Mouse (Mus musculus) heart, embryonic 16.5 days (tissue): ENCODE measurements at regions not wholly inside any gene's neighbourhood (a gene's known extent, or its start where the extent isn't known, plus 50 kb on each side); places are given as distances from the start of the nearest gene placed in this dataset.

Source experiments
- ATAC-seq: fragments of 200-750 bp; cut with Nextera tagmentation; replicated peaks from 2 replicates; pipeline ENCODE4 v1.8.0; 2017; ENCODE audit warnings: moderate number of reproducible peaks; ENCODE audit not compliant: insufficient read depth, low FRiP score; ENCODE audit errors: extremely low read depth
- H3K27ac ChIP-seq: fragments of 300-500 bp; sonication (generic); 2 replicates; pipeline ENCODE4 v1.5.1; 2014; ENCODE audit warnings: mild to moderate bottlenecking, low read length, control low read depth, moderate library complexity
- H3K27me3 ChIP-seq: fragments of 300-500 bp; sonication (generic); 2 replicates; pipeline ENCODE4 v1.6.1; 2014; ENCODE audit warnings: low read length, mixed read lengths; ENCODE audit not compliant: control insufficient read depth, insufficient read depth
- H3K36me3 ChIP-seq: fragments of 300-500 bp; sonication (generic); 2 replicates; pipeline ENCODE4 v1.6.1; 2014; ENCODE audit not compliant: control insufficient read depth, insufficient read depth
- H3K4me1 ChIP-seq: fragments of 300-500 bp; sonication (generic); 2 replicates; pipeline ENCODE4 v1.6.1; 2014; ENCODE audit warnings: low read length, mixed read lengths; ENCODE audit not compliant: control insufficient read depth, insufficient read depth
- H3K4me2 ChIP-seq: fragments of 300-500 bp; sonication (generic); 2 replicates; pipeline ENCODE4 v1.6.1; 2014; ENCODE audit warnings: low read depth, mild to moderate bottlenecking, control low read depth, low read length
- H3K4me3 ChIP-seq: fragments of 300-500 bp; sonication (generic); 2 replicates; pipeline ENCODE4 v1.5.1; 2014; ENCODE audit warnings: mild to moderate bottlenecking, control low read depth, low read length
- H3K9ac ChIP-seq: fragments of 300-500 bp; sonication (generic); 2 replicates; pipeline ENCODE4 v1.6.1; 2014; ENCODE audit warnings: low read length, control low read depth
- H3K9me3 ChIP-seq: fragments of 300-500 bp; sonication (generic); replicated peaks from 2 replicates; pipeline ENCODE4 v1.6.1; 2016; ENCODE audit warnings: low read length; ENCODE audit not compliant: control insufficient read depth
- WGBS: fragments of 180-500 bp; shearing (Covaris S2); extraction: QIAGEN DNeasy Blood & Tissue Kit; methylation state at CpG from one replicate; pipeline ENCODE4 v1.1.7; 2014; 5-methylcytosine and 5-hydroxymethylcytosine counted together

DNA sequence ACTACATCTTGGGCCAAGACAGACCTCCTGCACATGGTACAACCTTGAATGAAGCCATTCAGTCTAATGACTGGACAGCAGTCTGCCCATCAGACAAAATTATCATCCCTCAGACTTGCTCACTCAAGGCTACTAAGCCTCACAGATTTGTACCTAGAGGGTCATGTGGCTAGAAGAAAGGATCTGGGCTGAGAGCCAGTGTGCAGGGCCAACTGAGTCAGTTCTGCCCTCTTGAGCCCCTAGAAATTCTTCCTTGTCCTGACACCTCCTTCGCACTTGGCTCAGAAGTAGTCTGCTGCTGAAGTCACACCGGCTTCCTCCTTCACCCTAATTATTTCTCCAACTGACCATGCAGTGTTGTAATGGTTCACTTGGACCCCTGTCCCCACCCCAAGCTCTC lies 207.5 kb downstream of the Qk start:
- WGBS = 84% methylated on average over 2 of the region's 2 CpGs
- no peaks in the 10 kb centered on the region for H3K36me3 ChIP-seq
- no peak overlapping the region for H3K4me2 ChIP-seq
- H3K27me3 ChIP-seq = no peaks in the 10 kb centered on the region
- ATAC-seq = no peak
- H3K4me1 ChIP-seq = no peaks in the 10 kb centered on the region
- H3K9ac ChIP-seq = no peak overlapping the region
- H3K9me3 ChIP-seq = no peaks in the 10 kb centered on the region
- H3K27ac ChIP-seq = no peak overlapping the region
- H3K4me3 ChIP-seq = no peak overlapping the region

DNA sequence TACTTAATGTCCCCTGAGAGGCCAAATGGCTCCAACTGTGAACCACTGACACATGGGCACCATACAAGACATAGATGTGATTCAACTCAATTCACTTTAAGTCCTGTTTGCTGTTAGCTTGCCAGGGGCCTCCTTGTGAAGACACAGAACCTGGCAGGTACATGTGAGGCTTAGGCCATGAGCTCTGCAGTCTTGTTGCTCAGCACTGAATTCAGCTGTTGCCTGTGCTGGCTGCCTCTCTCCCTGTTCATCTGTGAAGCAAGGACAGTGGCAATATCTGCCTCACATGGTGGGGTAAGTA lies 209.3 kb downstream of the Qk start:
- H3K36me3 ChIP-seq = no peaks in the 10 kb centered on the region
- H3K27ac ChIP-seq = no peak overlapping the region
- no peaks in the 10 kb centered on the region for H3K9me3 ChIP-seq
- no peaks in the 10 kb centered on the region for H3K27me3 ChIP-seq
- no peak for ATAC-seq
- H3K4me3 ChIP-seq = no peak overlapping the region
- no peaks in the 10 kb centered on the region for H3K4me1 ChIP-seq
- H3K9ac ChIP-seq = no peak overlapping the region
- H3K4me2 ChIP-seq = no peak overlapping the region

DNA sequence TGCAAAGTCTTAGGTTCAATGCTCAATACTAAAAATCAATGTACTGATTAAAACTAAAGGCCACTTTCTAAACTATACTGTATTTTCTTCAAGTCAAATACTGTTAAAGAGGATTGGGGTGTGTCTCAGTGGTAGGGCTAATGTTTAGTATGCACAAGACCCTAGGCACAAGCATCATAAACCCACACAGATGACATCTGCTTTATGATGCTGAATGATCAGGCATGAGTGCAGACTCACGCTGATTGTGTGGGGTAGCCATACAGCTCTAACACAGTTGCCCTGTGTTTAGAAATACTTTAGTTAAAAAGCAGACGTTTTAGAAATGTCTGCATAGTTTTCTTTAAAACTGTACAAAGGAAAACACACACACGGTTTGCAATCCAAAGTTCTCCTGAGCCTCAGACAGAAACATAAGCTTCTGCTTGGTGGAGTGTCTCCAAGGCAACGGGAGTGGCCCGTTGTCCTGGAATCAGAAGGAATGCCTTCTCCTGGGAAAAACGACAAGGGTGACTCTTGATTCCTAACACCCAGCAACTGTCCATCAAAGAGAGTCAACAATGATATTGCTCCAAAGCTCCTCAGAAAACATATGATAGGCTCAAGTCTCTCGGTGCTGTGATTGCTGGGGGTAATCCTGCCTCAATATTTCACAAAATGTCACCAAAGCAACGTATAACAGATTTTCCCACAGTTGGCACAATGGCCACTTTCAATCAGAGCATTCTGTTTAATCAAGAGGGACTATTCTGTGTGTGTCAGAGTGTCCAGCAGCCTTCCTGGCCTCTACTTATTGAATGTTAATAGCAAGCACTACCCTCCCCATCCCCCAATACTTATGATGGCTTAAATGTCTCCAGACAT lies 209.9 kb downstream of the Qk start:
- Histone ChIP-seq H3K36me3 (no peaks in the 10 kb centered on the region), H3K9me3 (no peaks in the 10 kb centered on the region), H3K27me3 (no peaks in the 10 kb centered on the region), H3K4me3 (no peak overlapping the region), H3K4me1 (no peaks in the 10 kb centered on the region), H3K27ac (no peak overlapping the region), H3K9ac (no peak overlapping the region), H3K4me2 (no peak overlapping the region)
- 48% methylated on average over 8 of the region's 8 CpGs for WGBS
- no peak for ATAC-seq

DNA sequence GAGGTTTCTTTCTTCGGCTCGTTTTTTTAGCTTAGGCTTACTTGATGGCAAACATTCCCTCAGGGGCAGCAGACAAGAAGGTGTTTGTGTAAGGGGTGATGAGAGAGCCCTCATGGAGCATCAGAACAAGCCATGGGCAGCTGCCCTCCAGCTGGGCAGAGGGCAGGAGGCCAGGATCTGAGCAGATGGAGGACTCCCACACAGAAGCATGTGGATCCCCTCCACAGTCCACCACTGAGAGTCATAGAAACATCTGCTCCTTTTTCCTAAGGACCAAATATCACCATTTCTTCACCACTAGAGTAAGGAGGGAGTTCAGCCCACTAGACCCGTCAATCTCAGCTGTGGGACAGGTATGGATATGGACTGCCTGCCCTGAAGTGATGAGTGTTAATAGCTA lies 214.4 kb downstream of the Qk start:
- Histone ChIP-seq H3K4me3 (no peak overlapping the region), H3K9ac (no peak overlapping the region), H3K4me2 (no peak overlapping the region), H3K27me3 (no peaks in the 10 kb centered on the region), H3K9me3 (no peaks in the 10 kb centered on the region), H3K27ac (no peak overlapping the region), H3K4me1 (no peaks in the 10 kb centered on the region), H3K36me3 (no peaks in the 10 kb centered on the region)
- ATAC-seq = no peak
- 70% methylated on average over 3 of the region's 3 CpGs for WGBS

DNA sequence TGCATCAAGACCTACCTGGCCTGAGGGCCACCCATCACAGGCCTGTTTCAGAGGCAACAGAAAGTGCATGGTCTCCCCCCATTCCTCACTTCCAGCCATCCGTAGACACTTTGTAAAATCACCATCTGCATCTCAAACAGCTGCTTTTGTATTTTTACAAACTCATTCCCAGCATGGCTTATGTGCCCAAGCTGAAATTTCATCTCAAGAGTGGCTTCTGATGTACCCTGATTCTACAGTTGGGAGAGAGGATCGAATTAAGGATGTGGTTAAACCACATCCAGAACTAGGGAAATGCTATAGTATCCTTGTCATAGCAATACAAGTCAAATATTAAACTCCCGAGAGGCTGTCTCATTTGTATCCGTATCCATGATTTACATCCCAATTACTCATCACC lies 221.5 kb downstream of the Qk start:
- Histone ChIP-seq H3K27me3 (no peaks in the 10 kb centered on the region), H3K4me2 (no peak overlapping the region), H3K9me3 (no peaks in the 10 kb centered on the region), H3K4me3 (no peak overlapping the region), H3K36me3 (no peaks in the 10 kb centered on the region), H3K9ac (no peak overlapping the region), H3K27ac (no peak overlapping the region), H3K4me1 (peaks cover 4% of the 10 kb centered on the region)
- WGBS = 80% methylated on average over 4 of the region's 4 CpGs
- ATAC-seq = no peak

DNA sequence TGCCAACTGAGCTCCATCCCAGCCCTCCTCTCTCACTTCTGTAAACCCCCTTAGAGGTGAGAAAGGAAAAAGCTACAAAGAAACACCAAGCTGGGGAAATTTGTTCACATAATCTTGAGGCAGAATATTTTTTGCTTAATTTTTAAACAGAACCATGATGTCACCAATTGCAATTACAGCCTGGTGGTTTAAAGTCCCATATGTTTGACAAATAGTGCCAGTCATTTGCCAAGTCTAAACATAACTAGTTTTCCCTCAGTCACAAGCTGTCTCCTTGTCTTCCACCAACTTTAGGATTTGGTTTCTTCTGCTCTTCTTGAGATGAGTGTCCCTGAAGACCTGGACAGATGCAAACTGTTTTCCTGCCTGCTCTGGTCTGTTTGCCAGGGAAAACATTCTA lies 222.0 kb downstream of the Qk start:
- Histone ChIP-seq H3K36me3 (no peaks in the 10 kb centered on the region), H3K4me2 (no peak overlapping the region), H3K4me1 (peaks cover 7% of the 10 kb centered on the region), H3K9me3 (no peaks in the 10 kb centered on the region), H3K4me3 (no peak overlapping the region), H3K27me3 (no peaks in the 10 kb centered on the region), H3K9ac (no peak overlapping the region), H3K27ac (no peak overlapping the region)
- ATAC-seq = no peak

DNA sequence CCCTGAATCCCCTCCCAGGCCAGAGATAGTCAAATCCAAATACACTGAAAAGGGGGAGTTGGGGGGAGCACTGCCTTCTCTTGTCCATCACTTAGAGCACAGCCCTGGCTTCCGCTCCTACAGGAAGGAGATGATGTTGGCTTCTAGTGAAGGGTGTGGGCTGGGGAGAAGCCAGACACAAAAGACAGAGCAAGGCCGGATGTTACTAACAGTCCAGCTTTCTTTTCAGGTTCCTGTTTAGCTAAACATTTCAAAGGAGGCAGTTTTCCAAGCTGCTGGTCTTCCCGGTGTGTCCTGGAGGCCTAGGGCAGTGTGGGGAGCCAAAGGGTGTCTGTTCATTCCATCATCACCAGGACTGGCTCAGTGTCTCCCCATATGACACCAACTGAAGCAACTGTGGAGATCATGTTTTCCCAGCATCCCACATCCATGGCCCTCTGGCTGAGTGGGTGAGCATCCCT lies 223.8 kb downstream of the Qk start:
- Histone ChIP-seq H3K9ac (no peak overlapping the region), H3K4me3 (no peak overlapping the region), H3K27me3 (no peaks in the 10 kb centered on the region), H3K27ac (peak overlapping the region; percentile 66), H3K9me3 (peaks cover 7% of the 10 kb centered on the region; the same call in 1 of the 2 replicates), H3K36me3 (no peaks in the 10 kb centered on the region), H3K4me1 (peaks cover 7% of the 10 kb centered on the region), H3K4me2 (no peak overlapping the region)
- WGBS = 68% methylated on average over 3 of the region's 3 CpGs
- ATAC-seq = peak; percentile 54; the same call in 1 of the 2 replicates

DNA sequence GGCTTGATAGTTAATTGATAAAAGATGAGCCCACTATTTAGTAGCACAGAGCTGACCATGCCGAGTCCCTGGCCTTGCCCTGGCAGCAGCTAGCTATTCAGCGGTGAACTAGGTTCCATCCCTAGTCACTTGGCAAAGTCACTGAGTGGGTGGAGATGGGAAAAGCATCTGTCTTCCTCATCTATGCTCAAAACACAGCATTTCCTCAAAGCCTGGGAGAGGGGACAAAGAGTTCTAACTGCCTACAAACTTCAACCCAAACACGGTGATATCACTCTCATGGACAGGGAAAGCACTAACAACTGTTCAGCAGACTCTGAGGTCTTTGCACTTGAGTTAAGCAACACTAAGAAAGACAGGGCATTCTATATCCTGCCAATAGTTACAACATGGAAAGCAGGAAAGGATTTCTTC lies 225.5 kb downstream of the Qk start:
- Histone ChIP-seq H3K9ac (no peak overlapping the region), H3K9me3 (peaks cover 7% of the 10 kb centered on the region; the same call in 1 of the 2 replicates), H3K36me3 (no peaks in the 10 kb centered on the region), H3K4me2 (no peak overlapping the region), H3K4me1 (peaks cover 7% of the 10 kb centered on the region), H3K4me3 (no peak overlapping the region), H3K27me3 (no peaks in the 10 kb centered on the region), H3K27ac (peak overlapping the region; percentile 66)
- 43% methylated on average over 3 of the region's 3 CpGs for WGBS
- ATAC-seq = peak; percentile 39

DNA sequence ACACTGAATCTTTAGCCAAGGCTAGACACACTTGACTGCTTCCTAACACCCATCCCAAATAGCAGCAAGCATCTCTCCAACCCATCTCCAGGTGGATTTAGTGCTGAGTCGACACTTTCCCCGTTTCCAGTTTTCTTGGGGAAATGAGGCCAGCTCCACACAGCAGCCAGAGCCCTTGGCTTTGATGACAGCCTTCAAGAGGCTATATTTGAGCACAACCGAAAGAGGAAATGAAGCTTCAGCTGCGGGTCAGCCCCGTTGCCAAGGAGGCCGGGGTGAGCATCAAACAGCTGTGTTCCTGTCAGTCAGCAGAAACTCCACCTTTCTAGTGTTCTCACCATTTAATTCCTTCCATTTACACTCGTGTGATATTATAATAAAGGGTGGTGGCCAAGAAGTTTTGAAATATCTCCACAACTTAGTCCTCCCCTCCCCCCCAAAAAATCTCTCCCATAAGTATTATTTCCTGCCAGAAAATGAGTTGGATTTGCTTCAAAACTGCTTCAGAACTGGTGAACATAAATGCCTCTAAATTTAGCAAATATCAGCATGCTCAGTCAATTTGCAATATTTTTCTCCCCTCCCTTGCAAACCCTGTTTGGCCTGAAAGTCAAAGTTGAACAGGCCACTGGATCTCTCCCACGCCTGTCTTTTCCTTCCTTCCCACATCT lies 226.1 kb downstream of the Qk start:
- ATAC-seq = peak; percentile 14; the same call in 1 of the 2 replicates
- Histone ChIP-seq H3K27me3 (no peaks in the 10 kb centered on the region), H3K9ac (no peak overlapping the region), H3K4me2 (peak overlapping the region; percentile 20), H3K36me3 (no peaks in the 10 kb centered on the region), H3K4me3 (no peak overlapping the region), H3K4me1 (peaks cover 7% of the 10 kb centered on the region), H3K9me3 (peaks cover 7% of the 10 kb centered on the region; the same call in 1 of the 2 replicates), H3K27ac (peak overlapping the region; percentile 66)
- 40% methylated on average over 8 of the region's 8 CpGs for WGBS
